Mouse (Mus musculus) midbrain, embryonic 16.5 days (tissue): ENCODE data around the gene Atp6v0d1. TPM values are rescaled to one million over a fixed set of nuclear protein-coding genes. Genes with fewer than 3 reads are reported as not detected.

Experiments used
- ATAC-seq: fragments of 200-750 bp; cut with Nextera tagmentation; 2 replicates; pipeline ENCODE4 v1.8.0; 2017; ENCODE audit warnings: moderate TSS enrichment
- H3K27ac ChIP-seq: fragments of 300-500 bp; sonication (generic); 2 replicates; pipeline ENCODE4 v1.5.1; 2014; ENCODE audit warnings: mild to moderate bottlenecking, low read length, mixed read lengths
- H3K27me3 ChIP-seq: fragments of 300-500 bp; sonication (generic); 2 replicates; pipeline ENCODE4 v1.6.1; 2014; ENCODE audit warnings: low read depth, low read length, mixed read lengths; ENCODE audit not compliant: control insufficient read depth, insufficient read depth
- H3K36me3 ChIP-seq: fragments of 300-500 bp; sonication (generic); 2 replicates; pipeline ENCODE4 v1.6.1; 2014; ENCODE audit warnings: mild to moderate bottlenecking, low read length, moderate library complexity, mixed read lengths; ENCODE audit not compliant: control insufficient read depth, insufficient read depth
- H3K4me1 ChIP-seq: fragments of 300-500 bp; sonication (generic); 2 replicates; pipeline ENCODE4 v1.6.1; 2014; ENCODE audit warnings: mild to moderate bottlenecking, low read length, mixed read lengths; ENCODE audit not compliant: control insufficient read depth, insufficient read depth
- H3K4me2 ChIP-seq: fragments of 300-500 bp; sonication (generic); 2 replicates; pipeline ENCODE4 v1.6.1; 2014; ENCODE audit warnings: mild to moderate bottlenecking, low read length, mixed read lengths
- H3K4me3 ChIP-seq: fragments of 300-500 bp; sonication (generic); 2 replicates; pipeline ENCODE4 v1.5.1; 2014; ENCODE audit warnings: low read depth, mild to moderate bottlenecking, low read length, moderate library complexity, mixed read lengths
- H3K9ac ChIP-seq: fragments of 300-500 bp; sonication (generic); 2 replicates; pipeline ENCODE4 v1.6.1; 2014; ENCODE audit warnings: low read depth, low read length, mixed read lengths
- H3K9me3 ChIP-seq: fragments of 300-500 bp; sonication (generic); replicated peaks from 2 replicates; pipeline ENCODE4 v1.6.1; 2014; ENCODE audit warnings: mild to moderate bottlenecking, low read length, mixed read lengths; ENCODE audit not compliant: control insufficient read depth, poor library complexity, severe bottlenecking
- WGBS: fragments of 180-500 bp; shearing (Covaris S2); extraction: QIAGEN DNeasy Blood & Tissue Kit; methylation state at CpG from one replicate; pipeline ENCODE4 v1.1.7; 2014; 5-methylcytosine and 5-hydroxymethylcytosine counted together
- polyA plus RNA-seq: library from polyadenylated mRNA; unstranded; fragments of >200 nt; fragmentation: Nextera tagmentation; extraction: Ambion mirVana; gene quantifications from 2 replicates; pipeline ENCODE4 v1.2.1, GENCODE M21; 2015

Atp6v0d1 gene
- polyA plus RNA-seq, 1 experiment from 2014 or later = 244 TPM

DNA sequence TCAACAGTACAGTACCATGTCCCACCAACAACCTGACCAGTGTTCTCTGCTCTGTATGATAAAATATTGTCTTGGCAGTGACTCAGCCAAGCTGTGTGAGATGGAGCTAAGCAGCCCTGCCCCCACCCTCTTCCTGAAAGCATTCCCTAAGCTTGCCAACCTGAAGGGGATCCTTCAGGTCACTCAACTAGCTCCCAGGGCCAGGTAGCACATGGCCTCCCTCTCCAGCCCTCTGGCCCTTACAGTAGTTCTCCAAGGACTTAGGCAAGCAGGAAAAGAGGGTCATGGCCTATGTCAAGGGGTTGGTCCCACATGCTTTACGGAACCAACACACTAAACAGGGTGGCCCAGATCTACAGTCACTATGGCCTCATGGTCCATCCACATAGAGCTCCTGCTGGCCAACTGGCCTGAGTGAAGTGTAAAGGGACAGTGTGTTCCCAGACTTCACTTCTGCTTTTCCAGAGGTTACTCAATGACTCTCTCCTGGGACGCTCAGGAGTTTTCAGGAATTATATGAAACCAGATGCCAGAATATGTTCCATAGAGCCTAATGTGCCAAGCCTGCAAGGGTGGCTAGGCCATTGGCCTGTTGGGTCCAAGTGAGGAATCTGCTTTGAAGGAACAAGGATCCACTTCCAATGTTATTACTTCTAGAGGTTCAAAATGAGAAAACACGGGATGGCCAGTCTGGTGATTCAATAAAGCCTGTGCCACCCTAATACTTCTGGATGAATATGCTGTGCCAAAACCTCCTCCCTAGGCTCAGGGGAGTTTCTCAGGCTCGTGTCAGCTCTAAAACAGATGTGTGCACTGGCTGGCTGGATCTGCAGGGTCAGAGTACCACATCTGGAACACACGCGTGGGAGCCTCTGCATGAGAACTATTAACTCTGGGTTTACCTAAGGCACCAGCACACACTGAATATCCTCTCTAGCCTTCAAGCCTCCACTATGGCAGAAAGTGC, 19.2 kb downstream of the Atp6v0d1 start:
- H3K4me2 ChIP-seq = no peak overlapping the region
- no peaks in the 10 kb centered on the region for H3K27me3 ChIP-seq
- no peak overlapping the region for H3K4me3 ChIP-seq
- no peaks in the 10 kb centered on the region for H3K36me3 ChIP-seq
- H3K27ac ChIP-seq = no peak overlapping the region
- no peaks in the 10 kb centered on the region for H3K9me3 ChIP-seq
- no peak overlapping the region for H3K9ac ChIP-seq
- H3K4me1 ChIP-seq = 0 out of 2 replicates have a peak, but pooled peaks cover 4% of the 10 kb centered on the region
- ATAC-seq = no peak
- WGBS = 92% methylated on average over 6 of the region's 6 CpGs

DNA sequence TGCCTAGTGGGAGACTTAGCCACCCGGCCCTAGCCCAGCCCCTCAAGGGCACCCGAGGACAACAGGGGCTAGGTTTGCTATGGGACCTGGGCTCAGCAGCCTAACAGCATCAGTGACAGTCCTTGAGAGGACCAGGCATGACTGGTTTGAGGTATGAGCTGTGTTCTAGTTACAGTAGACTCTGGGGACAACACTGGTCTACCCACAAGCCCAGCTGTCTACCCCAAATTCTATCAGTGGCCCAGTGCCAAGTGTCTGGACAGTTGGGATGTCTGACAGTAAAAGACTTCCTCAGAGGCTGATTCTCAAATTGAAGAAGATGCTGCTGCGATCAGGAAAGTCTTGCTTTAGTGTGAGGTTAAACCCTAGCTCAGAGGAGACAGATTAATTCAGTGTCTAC, 20.6 kb downstream of the Atp6v0d1 start:
- Histone ChIP-seq H3K4me1 (0 out of 2 replicates have a peak, but pooled peaks cover 4% of the 10 kb centered on the region), H3K4me2 (no peak overlapping the region), H3K4me3 (no peak overlapping the region), H3K27me3 (no peaks in the 10 kb centered on the region), H3K9ac (no peak overlapping the region), H3K9me3 (no peaks in the 10 kb centered on the region), H3K36me3 (no peaks in the 10 kb centered on the region), H3K27ac (no peak overlapping the region)
- 80% methylated on average over 3 of the region's 3 CpGs for WGBS
- no peak for ATAC-seq

DNA sequence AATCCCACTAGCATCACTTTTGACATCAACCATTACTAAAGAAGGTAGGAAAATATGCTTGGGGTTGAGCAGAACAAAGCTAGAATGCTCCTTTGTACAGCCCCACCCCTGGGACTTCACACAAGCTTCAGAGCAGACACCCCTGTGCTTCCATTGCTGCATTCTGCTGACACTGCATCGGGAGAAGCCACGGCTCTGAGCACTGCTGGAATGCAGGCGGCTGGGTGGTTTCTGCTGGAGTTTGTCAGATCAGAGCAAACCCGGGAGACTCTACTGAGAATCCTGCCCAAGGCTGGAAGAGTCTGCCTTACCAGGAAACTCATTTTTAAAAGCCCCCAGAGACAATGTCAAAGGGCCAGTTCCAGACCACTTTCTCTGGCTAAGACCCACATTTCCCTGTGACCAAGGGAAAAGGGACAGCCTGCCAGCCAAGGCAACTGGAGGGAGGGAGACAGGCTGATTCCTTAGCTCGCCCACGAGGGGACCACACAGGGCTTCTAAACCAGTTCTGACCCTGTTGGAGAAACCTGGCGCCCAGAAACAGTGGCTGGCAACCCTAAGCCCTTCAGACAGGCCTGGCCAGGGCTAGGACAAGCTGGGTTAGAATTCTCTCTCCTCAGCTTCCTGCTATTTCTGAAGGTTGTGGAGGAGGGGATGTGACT, 21.2 kb downstream of the Atp6v0d1 start:
- ATAC-seq = no peak
- no peaks in the 10 kb centered on the region for H3K9me3 ChIP-seq

DNA sequence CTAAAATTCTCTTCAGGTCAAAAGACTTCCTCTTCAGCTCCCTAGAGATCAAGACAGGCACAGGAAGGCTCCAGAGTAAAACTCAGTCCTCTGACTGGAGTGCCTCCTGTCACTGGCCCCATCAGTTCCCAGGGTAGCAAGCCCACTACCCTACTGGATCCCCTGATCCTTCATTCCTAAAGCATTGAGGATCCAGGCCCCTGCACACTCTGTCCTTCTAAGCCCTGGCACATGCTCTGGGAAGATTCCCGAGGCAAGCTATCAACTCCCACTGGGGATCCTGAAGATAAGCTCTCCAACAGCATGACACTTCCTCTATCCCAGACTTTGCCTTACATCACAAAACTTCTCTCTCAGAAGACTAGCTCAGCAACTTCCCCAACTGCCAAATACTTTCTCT, 22.1 kb downstream of the Atp6v0d1 start:
- Histone ChIP-seq H3K9ac (no peak overlapping the region), H3K4me3 (no peak overlapping the region), H3K27me3 (no peaks in the 10 kb centered on the region), H3K4me2 (no peak overlapping the region), H3K27ac (no peak overlapping the region; the same call in 1 of the 2 replicates), H3K4me1 (0 out of 2 replicates have a peak, but pooled peaks cover 4% of the 10 kb centered on the region), H3K9me3 (no peaks in the 10 kb centered on the region), H3K36me3 (peaks cover 4% of the 10 kb centered on the region; the same call in 1 of the 2 replicates)
- 53% methylated on average over 1 of the region's 1 CpGs for WGBS
- ATAC-seq = no peak

More for the DNA sequence above, 21.2 kb downstream of the Atp6v0d1 start:
- Histone ChIP-seq H3K27me3 (no peaks in the 10 kb centered on the region), H3K27ac (no peak overlapping the region), H3K4me2 (no peak overlapping the region), H3K36me3 (no peaks in the 10 kb centered on the region), H3K9ac (no peak overlapping the region), H3K4me1 (0 out of 2 replicates have a peak, but pooled peaks cover 4% of the 10 kb centered on the region), H3K4me3 (no peak overlapping the region)
- WGBS = 61% methylated on average over 7 of the region's 7 CpGs

DNA sequence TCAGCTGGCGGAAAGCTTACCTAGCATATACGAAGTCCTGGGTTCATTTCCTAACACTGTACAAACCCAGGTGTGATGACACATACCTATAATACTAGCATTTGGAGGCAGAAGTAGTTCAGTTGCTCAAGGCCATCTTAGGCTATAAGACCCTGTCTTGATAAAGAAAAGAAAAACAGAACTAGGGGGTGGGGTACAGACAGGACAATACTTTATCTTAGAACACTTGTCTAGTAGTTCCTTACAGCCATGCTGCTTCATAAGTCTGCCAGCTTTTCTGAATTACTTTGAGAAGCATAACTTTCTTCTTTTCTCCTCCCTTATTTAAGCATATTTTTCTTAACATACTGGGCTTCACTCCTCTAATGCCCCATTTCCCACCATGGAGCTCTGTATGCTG, 23.0 kb downstream of the Atp6v0d1 start:
- Histone ChIP-seq H3K36me3 (peaks cover 10% of the 10 kb centered on the region; the same call in 1 of the 2 replicates), H3K4me2 (no peak overlapping the region), H3K27ac (no peak overlapping the region), H3K9ac (no peak overlapping the region), H3K4me3 (no peak overlapping the region), H3K4me1 (0 out of 2 replicates have a peak, but pooled peaks cover 4% of the 10 kb centered on the region), H3K27me3 (no peaks in the 10 kb centered on the region), H3K9me3 (no peaks in the 10 kb centered on the region)
- 95% methylated on average over 2 of the region's 2 CpGs for WGBS
- no peak for ATAC-seq

DNA sequence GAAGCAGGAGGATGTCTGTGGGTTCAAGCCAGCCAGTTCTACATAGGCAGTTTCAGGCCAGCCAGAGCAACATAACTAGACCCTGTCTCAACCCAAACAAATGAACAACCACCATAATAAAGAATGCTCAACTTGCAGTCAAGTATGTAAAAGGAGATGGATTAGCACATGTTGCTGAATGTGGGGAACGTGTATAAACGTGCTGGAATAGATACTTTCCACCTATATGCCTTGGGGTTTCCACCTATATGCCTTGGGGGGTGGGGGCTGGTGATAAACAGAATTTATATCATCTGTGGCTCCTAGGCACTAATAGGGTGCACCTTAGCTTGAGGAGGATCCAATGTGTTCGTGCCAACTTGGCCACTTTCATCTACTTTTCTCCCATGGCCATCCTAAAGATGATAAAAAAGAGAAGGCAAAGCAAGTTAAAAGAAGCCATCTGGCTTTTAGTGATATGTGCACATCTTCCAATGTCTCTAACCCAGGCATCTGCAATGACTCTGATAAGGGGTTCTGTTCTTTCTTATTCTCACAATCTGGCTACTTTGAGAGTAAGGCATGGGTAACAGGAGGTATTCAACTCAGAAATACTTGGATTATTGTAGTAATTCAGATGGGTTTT, 23.7 kb downstream of the Atp6v0d1 start:
- WGBS = 91% methylated on average over 3 of the region's 3 CpGs
- H3K27me3 ChIP-seq = no peaks in the 10 kb centered on the region
- H3K4me1 ChIP-seq = 0 out of 2 replicates have a peak, but pooled peaks cover 4% of the 10 kb centered on the region
- no peak overlapping the region for H3K27ac ChIP-seq
- H3K4me2 ChIP-seq = no peak overlapping the region
- H3K9me3 ChIP-seq = no peaks in the 10 kb centered on the region
- no peak overlapping the region for H3K9ac ChIP-seq
- ATAC-seq = no peak
- H3K36me3 ChIP-seq = peaks cover 16% of the 10 kb centered on the region
- no peak overlapping the region for H3K4me3 ChIP-seq

DNA sequence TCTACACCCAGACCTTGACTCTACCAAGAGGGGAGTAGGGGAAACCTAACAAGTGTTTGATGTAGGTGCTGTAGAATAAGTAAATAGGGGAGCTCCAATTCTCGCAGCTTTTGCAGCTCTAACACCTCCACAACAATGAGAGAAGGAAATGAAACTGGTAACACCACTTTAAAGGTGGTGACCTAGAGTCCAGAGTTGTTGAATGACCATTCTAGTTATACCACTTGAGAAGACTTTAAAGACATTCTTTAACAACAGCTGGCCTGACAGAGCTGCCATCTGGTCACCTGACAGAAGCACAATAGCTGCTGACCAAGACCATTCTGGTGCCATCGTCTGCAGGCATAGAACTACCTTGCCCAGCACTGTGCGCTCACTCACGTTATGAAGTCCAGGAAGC, 26.9 kb downstream of the Atp6v0d1 start:
- Histone ChIP-seq H3K27me3 (no peaks in the 10 kb centered on the region), H3K36me3 (peaks cover 22% of the 10 kb centered on the region), H3K4me1 (no peaks in the 10 kb centered on the region), H3K4me3 (no peak overlapping the region), H3K9me3 (no peaks in the 10 kb centered on the region), H3K27ac (no peak overlapping the region), H3K9ac (no peak overlapping the region), H3K4me2 (no peak overlapping the region)
- 95% methylated on average over 4 of the region's 4 CpGs for WGBS
- no peak for ATAC-seq

DNA sequence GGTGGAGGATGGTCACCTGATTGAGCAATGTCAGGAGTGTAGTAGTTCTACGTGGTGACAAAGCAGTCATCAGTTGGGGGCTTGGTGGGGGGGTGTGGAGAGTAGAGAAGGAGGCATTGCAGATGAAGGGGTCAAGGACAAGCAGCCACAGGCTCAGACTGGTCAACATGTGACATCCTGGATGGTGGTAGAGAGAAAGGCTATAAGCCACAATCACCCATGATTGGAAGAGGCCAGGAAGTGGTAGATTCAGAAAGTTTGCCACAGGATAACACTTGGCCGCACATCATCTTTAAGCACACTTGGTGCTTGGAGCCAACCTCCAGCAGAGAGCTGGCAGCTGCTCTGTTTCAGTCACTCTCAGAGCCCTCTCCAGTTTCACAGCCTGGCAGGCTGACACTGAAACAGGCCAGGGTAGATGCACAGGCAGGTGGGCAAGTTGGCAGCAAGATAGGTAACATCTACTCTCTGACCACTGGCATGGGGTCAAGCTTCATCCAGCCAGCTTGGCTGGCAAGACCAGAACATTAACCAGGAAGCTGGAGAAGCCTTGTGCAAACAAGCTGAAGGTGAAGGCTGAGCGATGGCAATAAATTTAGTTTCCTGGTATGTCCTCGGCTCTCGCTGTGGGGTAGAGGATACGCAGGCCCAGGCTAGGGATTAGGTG, 28.7 kb downstream of the Atp6v0d1 start:
- Histone ChIP-seq H3K36me3 (peaks cover 22% of the 10 kb centered on the region), H3K27ac (no peak overlapping the region), H3K9ac (no peak overlapping the region), H3K4me3 (no peak overlapping the region), H3K27me3 (no peaks in the 10 kb centered on the region), H3K4me2 (no peak overlapping the region), H3K9me3 (no peaks in the 10 kb centered on the region), H3K4me1 (no peaks in the 10 kb centered on the region)
- WGBS = 89% methylated on average over 6 of the region's 6 CpGs
- no peak for ATAC-seq
